ENCODE assay signal across 7 mouse cellular contexts in the genomic region with DNA sequence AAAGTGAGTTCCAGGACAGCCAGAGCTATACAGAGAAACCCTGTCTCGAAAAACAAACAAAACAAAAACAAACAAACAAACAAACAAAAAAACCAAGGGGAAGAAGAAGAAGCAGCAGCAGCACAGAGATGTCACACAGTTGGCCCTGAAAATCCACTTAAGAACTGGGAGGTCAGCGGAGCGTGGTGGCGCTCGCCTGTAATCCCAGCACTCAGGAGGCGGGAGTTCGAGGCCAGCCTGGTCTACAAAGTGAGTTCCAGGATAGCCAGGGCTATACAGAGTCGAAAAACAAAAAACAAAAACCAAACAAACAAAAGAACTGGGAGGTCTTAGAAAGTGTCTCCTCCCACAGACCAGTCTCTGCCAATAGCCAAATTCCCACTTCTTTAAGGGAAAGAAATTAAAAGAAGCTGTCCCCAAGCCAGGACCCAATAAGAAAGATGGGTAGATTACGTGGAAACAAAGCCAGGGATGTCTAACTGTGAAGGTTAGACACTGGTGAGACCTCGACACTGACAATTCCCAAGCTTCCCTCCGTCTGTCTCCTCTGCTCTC. TPM values are rescaled to one million over a fixed set of nuclear protein-coding genes. Genes with fewer than 3 reads are reported as not detected.
DNase-seq lines count a peak whose midpoint lies in the region; ATAC-seq and TF ChIP-seq lines count a peak whose summit lies in the region.

No protein-coding gene starts in this region.

- H3K36me3 ChIP-seq in lung, postnatal 0 days (ENCODE audit: insufficient read depth, low read length), result no peaks in the 10 kb centered on the region
- H3K36me3 ChIP-seq in forebrain, embryonic 10.5 days (replicated peaks), result no peaks in the 10 kb centered on the region
- no peaks in the 10 kb centered on the region for H3K36me3 ChIP-seq in limb, embryonic 12.5 days
- H3K36me3 ChIP-seq in stomach, embryonic 14.5 days (ENCODE audit: control insufficient read depth, insufficient read depth, low read length), result no peaks in the 10 kb centered on the region

- peak overlapping the region; percentile 51 for H3K9ac ChIP-seq in lung, postnatal 0 days (replicated peaks; ENCODE audit: low read depth)
- H3K9ac ChIP-seq in limb, embryonic 12.5 days (replicated peaks), result peak overlapping the region; percentile 63
- peak overlapping the region; percentile 55; the same call in 1 of the 2 replicates for H3K9ac ChIP-seq in stomach, embryonic 14.5 days (replicated peaks; ENCODE audit: low read depth, low read length)

- peak overlapping the region; percentile 41 for H3K4me3 ChIP-seq in lung, postnatal 0 days (ENCODE audit: low read depth, low read length)
- peak overlapping the region; percentile 71 for H3K4me3 ChIP-seq in forebrain, embryonic 10.5 days
- H3K4me3 ChIP-seq in limb, embryonic 12.5 days (replicated peaks), result peak overlapping the region; percentile 62
- peak overlapping the region; percentile 49 for H3K4me3 ChIP-seq in stomach, embryonic 14.5 days (ENCODE audit: low read depth, low read length)

- H3K9me3 ChIP-seq in lung, postnatal 0 days (ENCODE audit: low read length), result no peaks in the 10 kb centered on the region
- no peaks in the 10 kb centered on the region for H3K9me3 ChIP-seq in forebrain, embryonic 10.5 days
- H3K9me3 ChIP-seq in limb, embryonic 12.5 days, result no peaks in the 10 kb centered on the region
- H3K9me3 ChIP-seq in stomach, embryonic 14.5 days (ENCODE audit: control insufficient read depth, low read depth, low read length), result no peaks in the 10 kb centered on the region

- H3K27ac ChIP-seq in lung, postnatal 0 days (ENCODE audit: low read length), result 0 out of 2 replicates have a peak overlapping the region, but pooled peaks have one; percentile 44
- H3K27ac ChIP-seq in forebrain, embryonic 10.5 days, result peak overlapping the region; percentile 84
- H3K27ac ChIP-seq in limb, embryonic 12.5 days, result 0 out of 2 replicates have a peak overlapping the region, but pooled peaks have one; percentile 19
- H3K27ac ChIP-seq in stomach, embryonic 14.5 days (ENCODE audit: low read length), result no peak overlapping the region

- DNase-seq in lung, postnatal 0 days (ENCODE audit: low spot score), result peak; percentile 7
- DNase-seq in lung, postnatal 25 days (ENCODE audit: low spot score), result no peak
- DNase-seq in forebrain, embryonic 10.5 days (ENCODE audit: extremely low spot score, low spot score), result no peak
- no peak for DNase-seq in urinary bladder, adult 2 months (ENCODE audit: low spot score)
- no peak for DNase-seq in urinary bladder, postnatal 25 days (ENCODE audit: low spot score)

- H3K4me1 ChIP-seq in lung, postnatal 0 days (ENCODE audit: insufficient read depth, low read depth, low read length), result no peaks in the 10 kb centered on the region
- peaks cover 14% of the 10 kb centered on the region for H3K4me1 ChIP-seq in forebrain, embryonic 10.5 days
- peaks cover 5% of the 10 kb centered on the region for H3K4me1 ChIP-seq in limb, embryonic 12.5 days (replicated peaks)
- H3K4me1 ChIP-seq in stomach, embryonic 14.5 days (ENCODE audit: control insufficient read depth, insufficient read depth, low read length), result no peaks in the 10 kb centered on the region

- TF ChIP-seq EP300 in lung, postnatal 0 days (IDR thresholded peaks at IDR 0.05), result no peak

- H3K27me3 ChIP-seq in lung, postnatal 0 days (replicated peaks; ENCODE audit: insufficient read depth, low read length), result no peaks in the 10 kb centered on the region
- H3K27me3 ChIP-seq in forebrain, embryonic 10.5 days (ENCODE audit: poor library complexity, severe bottlenecking), result no peaks in the 10 kb centered on the region
- H3K27me3 ChIP-seq in limb, embryonic 12.5 days, result no peaks in the 10 kb centered on the region
- no peaks in the 10 kb centered on the region for H3K27me3 ChIP-seq in stomach, embryonic 14.5 days (ENCODE audit: control insufficient read depth, insufficient read depth, low read length)

- peak overlapping the region; percentile 74 for H3K4me2 ChIP-seq in lung, postnatal 0 days (replicated peaks; ENCODE audit: low read depth, low read length)
- peak overlapping the region; percentile 75 for H3K4me2 ChIP-seq in limb, embryonic 12.5 days
- peak overlapping the region; percentile 63 for H3K4me2 ChIP-seq in stomach, embryonic 14.5 days (replicated peaks; ENCODE audit: low read depth, low read length)

- 63% methylated on average over 11 of the region's 11 CpGs for WGBS in lung, postnatal 0 days
- WGBS in forebrain, embryonic 10.5 days, result 56% methylated on average over 11 of the region's 11 CpGs
- 57% methylated on average over 11 of the region's 11 CpGs for WGBS in limb, embryonic 12.5 days
- 60% methylated on average over 11 of the region's 11 CpGs for WGBS in stomach, embryonic 14.5 days

- TF ChIP-seq CTCF in lung, postnatal 0 days (IDR thresholded peaks at IDR 0.05), result no peak

- no peak for ATAC-seq in lung, postnatal 0 days
- ATAC-seq in limb, embryonic 12.5 days (ENCODE audit: insufficient number of reproducible peaks, insufficient read depth, low FRiP score, low TSS enrichment, low read depth), result no peak
- no peak for ATAC-seq in stomach, embryonic 14.5 days (ENCODE audit: insufficient number of reproducible peaks, insufficient read depth, low FRiP score, low read depth)

RNA-seq across cellular contexts. Expression of gene Dhtkd1, which starts 0.7 kb away (rescaled TPM):
- 0.39 and 0.98 TPM in 2 replicates for polyA plus RNA-seq in lung, postnatal 0 days (2015; fragmentation: Nextera tagmentation; extraction: Ambion mirVana)
- 5.5 and 5.8 TPM in 2 replicates for polyA plus RNA-seq in forebrain, embryonic 10.5 days (2016; fragmentation: Nextera tagmentation; extraction: Ambion mirVana)
- polyA plus RNA-seq in limb, embryonic 12.5 days (2016; fragmentation: Nextera tagmentation; extraction: Ambion mirVana), result 5.8 and 8.5 TPM in 2 replicates
- 3.6 TPM in 2 replicates for polyA plus RNA-seq in stomach, embryonic 14.5 days (2014; fragmentation: Nextera tagmentation; extraction: Ambion mirVana)
- polyA plus RNA-seq in urinary bladder, adult 2 months (2012; rRNA removed), result 2.4 and 4.0 TPM in 2 replicates

RNA-seq across cellular contexts. Expression of gene Upf2, which starts 9.3 kb away (rescaled TPM):
- polyA plus RNA-seq in lung, postnatal 0 days (2015; fragmentation: Nextera tagmentation; extraction: Ambion mirVana), result 5.8 and 7.1 TPM in 2 replicates
- 11.1 and 11.5 TPM in 2 replicates for polyA plus RNA-seq in forebrain, embryonic 10.5 days (2016; fragmentation: Nextera tagmentation; extraction: Ambion mirVana)
- 14.5 and 15.3 TPM in 2 replicates for polyA plus RNA-seq in limb, embryonic 12.5 days (2016; fragmentation: Nextera tagmentation; extraction: Ambion mirVana)
- 13.7 and 14.6 TPM in 2 replicates for polyA plus RNA-seq in stomach, embryonic 14.5 days (2014; fragmentation: Nextera tagmentation; extraction: Ambion mirVana)
- 15.3 and 25.0 TPM in 2 replicates for polyA plus RNA-seq in urinary bladder, adult 2 months (2012; rRNA removed)

RNA-seq across cellular contexts. Expression of gene Sec61a2, which starts 46.7 kb away (rescaled TPM):
- 19.2 and 21.3 TPM in 2 replicates for polyA plus RNA-seq in lung, postnatal 0 days (2015; fragmentation: Nextera tagmentation; extraction: Ambion mirVana)
- polyA plus RNA-seq in forebrain, embryonic 10.5 days (2016; fragmentation: Nextera tagmentation; extraction: Ambion mirVana), result 80.6 and 91.9 TPM in 2 replicates
- polyA plus RNA-seq in limb, embryonic 12.5 days (2016; fragmentation: Nextera tagmentation; extraction: Ambion mirVana), result 97.0 and 104 TPM in 2 replicates
- polyA plus RNA-seq in stomach, embryonic 14.5 days (2014; fragmentation: Nextera tagmentation; extraction: Ambion mirVana), result 90.0 and 99.8 TPM in 2 replicates
- polyA plus RNA-seq in urinary bladder, adult 2 months (2012; rRNA removed), result 57.6 and 72.1 TPM in 2 replicates
